Mouse (Mus musculus): ENCODE measurements around the gene Otulin. TPM values are rescaled to one million over a fixed set of nuclear protein-coding genes. Genes with fewer than 3 reads are reported as not detected.
A peak's percentile ranks its signal among the peaks of the same experiment; 100 is the strongest.

The Otulin gene
- total and polyA plus RNA-seq, 3 experiments = 65.5 to 70.6 TPM; not detected in 1

DNA sequence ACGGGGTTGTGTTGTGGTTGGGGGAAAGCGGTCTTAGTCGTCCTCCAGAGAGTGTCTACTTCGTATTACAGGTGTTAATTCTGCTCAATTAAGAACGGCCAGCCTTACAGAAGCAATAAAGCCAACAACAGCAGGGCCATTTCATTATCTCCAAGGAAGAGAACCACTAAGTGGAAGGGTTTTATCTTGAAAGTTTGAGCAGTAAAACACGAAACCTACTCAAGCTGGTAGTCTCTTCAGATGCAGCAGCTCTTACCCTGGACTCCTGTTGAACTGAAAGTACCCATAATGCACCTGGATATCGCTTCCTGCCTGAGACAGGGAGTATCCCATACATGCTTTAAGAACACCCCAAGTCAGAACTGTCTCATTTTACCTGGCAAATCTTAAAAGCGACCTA is 40.2 kb upstream of the Otulin start (continued):
- TF ChIP-seq ETS1 (IDR thresholded peaks at IDR 0.05; ENCODE audit: low read depth, low read length) (peak; percentile 67), E2F4 (IDR thresholded peaks at IDR 0.05; ENCODE audit: borderline replicate concordance, low read depth, low read length) (no peak), NRF1 (IDR thresholded peaks at IDR 0.05; ENCODE audit: insufficient read depth, low read depth, low read length, poor library complexity, severe bottlenecking) (no peak), JUND (IDR thresholded peaks at IDR 0.05; ENCODE audit: low read depth, low read length) (0 out of 2 replicates have a peak, but pooled peaks have one; percentile 70), GABPA (IDR thresholded peaks at IDR 0.05; ENCODE audit: low read depth, low read length) (no peak)

DNA sequence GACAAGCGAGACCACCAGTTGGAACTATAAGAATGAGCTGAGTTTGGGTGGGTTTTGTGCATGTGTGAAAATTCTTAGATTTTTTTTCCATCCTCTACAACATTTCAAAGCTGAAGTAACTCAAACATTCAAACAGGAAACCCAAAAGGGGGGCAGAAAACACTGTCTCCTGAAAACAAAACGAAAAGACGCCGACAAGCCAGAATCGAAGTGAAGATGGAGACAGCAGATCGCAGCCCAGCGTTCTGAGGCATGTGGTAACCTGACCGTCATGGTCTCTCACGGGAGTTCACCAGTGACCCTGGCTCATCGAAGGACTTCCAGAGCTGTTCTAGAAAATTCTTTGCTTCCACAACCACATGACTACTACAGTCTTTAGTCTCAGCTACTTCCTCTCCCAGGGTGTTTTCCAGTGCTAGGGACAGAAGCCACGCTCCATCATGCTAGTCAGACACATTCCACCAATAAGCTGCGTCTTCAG is 39.5 kb upstream of the Otulin start:
- H3K9ac ChIP-seq (ENCODE audit: control insufficient read depth, low read depth, low read length, poor library complexity, severe bottlenecking) = no peak overlapping the region
- no peak for TF ChIP-seq POLR2A (IDR thresholded peaks at IDR 0.05; ENCODE audit: control insufficient read depth in 1 of 2, insufficient read depth in 1 of 2, low read depth in 1 of 2, low read length in 2 of 2, poor library complexity in 1 of 2)
- no peak for TF ChIP-seq POLR2AphosphoS5 (IDR thresholded peaks at IDR 0.05; ENCODE audit: borderline replicate concordance, low read depth, low read length)
- no peak for TF ChIP-seq HCFC1 (IDR thresholded peaks at IDR 0.05; ENCODE audit: low read depth, low read length)
- TF ChIP-seq MXI1 (IDR thresholded peaks at IDR 0.05; ENCODE audit: low read depth, low read length) = no peak
- no peak for TF ChIP-seq SMC3 (IDR thresholded peaks at IDR 0.05; ENCODE audit: low read depth, low read length)
- no peaks in the 10 kb centered on the region for H3K27me3 ChIP-seq (ENCODE audit: control insufficient read depth in 1 of 2, insufficient read depth in 2 of 2, low read length in 2 of 2)
- H3K4me3 ChIP-seq (ENCODE audit: control insufficient read depth in 1 of 2, insufficient read depth in 1 of 2, low read depth in 2 of 2, low read length in 2 of 2) = no peak overlapping the region
- H3K27ac ChIP-seq (ENCODE audit: control insufficient read depth, low read depth, low read length) = peak overlapping the region; percentile 83; the same call in 1 of the 2 replicates
- no peak for DNase-seq (ENCODE audit: low read depth, low spot score)
- H3K4me1 ChIP-seq (ENCODE audit: control insufficient read depth in 1 of 2, insufficient read depth in 2 of 2, low read length in 2 of 2) = peaks cover 30 to 49% of the 10 kb centered on the region in 2 experiments
- H3K79me2 ChIP-seq (ENCODE audit: control insufficient read depth, insufficient read depth, low read length, poor library complexity) = no peaks in the 10 kb centered on the region; the same call in 1 of the 2 replicates
- H3K9me3 ChIP-seq (replicated peaks; ENCODE audit: insufficient read depth, low read length) = no peaks in the 10 kb centered on the region
- H3K36me3 ChIP-seq (ENCODE audit: control insufficient read depth in 1 of 2, insufficient read depth in 2 of 2, low read length in 2 of 2) = peaks cover 0 to 37% of the 10 kb centered on the region in 2 experiments; a peak in 2 of 4 replicates

DNA sequence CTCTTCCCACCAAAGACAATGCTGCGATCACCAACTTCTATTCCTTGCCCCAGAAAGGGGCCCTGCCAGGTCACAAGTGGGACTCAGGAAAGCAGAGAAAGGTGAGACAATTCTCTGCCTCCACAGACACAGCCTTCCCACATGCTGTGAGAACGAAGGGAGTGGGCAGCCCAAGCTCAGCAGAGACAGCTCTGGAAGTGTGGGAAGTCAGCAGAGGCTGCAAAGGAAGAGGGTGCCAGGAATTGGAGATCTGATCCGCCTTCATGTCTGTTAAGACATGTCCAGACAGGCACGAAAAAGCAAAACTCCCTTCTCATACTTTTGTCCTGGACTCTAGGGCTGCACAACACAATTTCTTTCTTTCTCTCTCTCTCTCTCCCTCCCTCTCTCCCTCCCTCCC is 38.8 kb upstream of the Otulin start:
- TF ChIP-seq RCOR1 (IDR thresholded peaks at IDR 0.05; ENCODE audit: low read depth, low read length) = no peak
- no peak for TF ChIP-seq TAL1 (IDR thresholded peaks at IDR 0.05; ENCODE audit: low read length)

DNA sequence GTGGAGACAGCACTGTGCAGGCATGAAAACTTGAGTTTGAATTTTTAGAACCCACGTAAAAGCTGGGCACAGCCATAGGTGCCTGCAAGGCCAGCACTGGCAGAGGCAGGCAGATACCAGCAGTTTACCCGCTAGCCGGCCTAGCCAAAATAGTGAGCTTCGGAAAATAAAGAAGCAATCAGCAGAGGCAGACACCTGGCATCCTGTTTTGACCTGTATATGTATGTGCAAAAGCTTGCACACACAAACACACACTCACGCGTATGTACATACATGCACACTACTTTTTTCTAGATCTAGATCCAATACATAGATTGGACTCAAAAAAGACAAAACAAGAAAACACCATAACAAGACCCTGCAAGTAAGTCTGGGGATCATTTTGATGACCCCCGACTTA is 38.1 kb upstream of the Otulin start:
- H3K79me2 ChIP-seq (ENCODE audit: control insufficient read depth, insufficient read depth, low read length, poor library complexity) = no peaks in the 10 kb centered on the region; the same call in 1 of the 2 replicates

More for the DNA sequence above, 38.8 kb upstream of the Otulin start:
- Histone ChIP-seq H3K4me3 (ENCODE audit: control insufficient read depth in 1 of 2, insufficient read depth in 1 of 2, low read depth in 2 of 2, low read length in 2 of 2) (no peak overlapping the region), H3K27me3 (ENCODE audit: control insufficient read depth in 1 of 2, insufficient read depth in 2 of 2, low read length in 2 of 2) (no peaks in the 10 kb centered on the region), H3K79me2 (ENCODE audit: control insufficient read depth, insufficient read depth, low read length, poor library complexity) (no peaks in the 10 kb centered on the region; the same call in 1 of the 2 replicates), H3K36me3 (ENCODE audit: control insufficient read depth in 1 of 2, insufficient read depth in 2 of 2, low read length in 2 of 2) (peaks cover 0 to 37% of the 10 kb centered on the region in 2 experiments; a peak in 2 of 4 replicates), H3K9me3 (replicated peaks; ENCODE audit: insufficient read depth, low read length) (no peaks in the 10 kb centered on the region), H3K4me1 (ENCODE audit: control insufficient read depth in 1 of 2, insufficient read depth in 2 of 2, low read length in 2 of 2) (peaks cover 30 to 49% of the 10 kb centered on the region in 2 experiments), H3K9ac (ENCODE audit: control insufficient read depth, low read depth, low read length, poor library complexity, severe bottlenecking) (no peak overlapping the region), H3K27ac (ENCODE audit: control insufficient read depth, low read depth, low read length) (no peak overlapping the region)
- no peak for DNase-seq (ENCODE audit: low read depth, low spot score)

More for the DNA sequence above, 38.1 kb upstream of the Otulin start:
- DNase-seq (ENCODE audit: low read depth, low spot score) = no peak
- H3K27me3 ChIP-seq (ENCODE audit: control insufficient read depth in 1 of 2, insufficient read depth in 2 of 2, low read length in 2 of 2) = no peaks in the 10 kb centered on the region
- TF ChIP-seq ZKSCAN1 (IDR thresholded peaks at IDR 0.05; ENCODE audit: low read depth, low read length) = no peak
- TF ChIP-seq JUND (IDR thresholded peaks at IDR 0.05; ENCODE audit: low read depth, low read length) = no peak
- no peak for TF ChIP-seq BHLHE40 (IDR thresholded peaks at IDR 0.05; ENCODE audit: borderline replicate concordance, low read depth, low read length)
- no peak for TF ChIP-seq ZC3H11A (IDR thresholded peaks at IDR 0.05; ENCODE audit: low read depth, low read length)
- no peak for TF ChIP-seq MYC (IDR thresholded peaks at IDR 0.05; ENCODE audit: low read depth, low read length)
- no peak for TF ChIP-seq MEF2A (IDR thresholded peaks at IDR 0.05; ENCODE audit: extremely low read depth, insufficient replicate concordance, low read depth, low read length, poor library complexity, severe bottlenecking)
- no peak for TF ChIP-seq CHD1 (IDR thresholded peaks at IDR 0.05; ENCODE audit: low read depth, low read length)
- TF ChIP-seq GATA1 (IDR thresholded peaks at IDR 0.05; ENCODE audit: low read depth, low read length) = no peak
- no peak for TF ChIP-seq MAX (IDR thresholded peaks at IDR 0.05; ENCODE audit: low read length)
- no peak for TF ChIP-seq ZMIZ1 (IDR thresholded peaks at IDR 0.05; ENCODE audit: low read depth, low read length)
- no peak overlapping the region for H3K9ac ChIP-seq (ENCODE audit: control insufficient read depth, low read depth, low read length, poor library complexity, severe bottlenecking)
- H3K36me3 ChIP-seq (ENCODE audit: control insufficient read depth in 1 of 2, insufficient read depth in 2 of 2, low read length in 2 of 2) = peaks cover 0 to 37% of the 10 kb centered on the region in 2 experiments; a peak in 2 of 4 replicates
- peaks cover 30 to 49% of the 10 kb centered on the region in 2 experiments for H3K4me1 ChIP-seq (ENCODE audit: control insufficient read depth in 1 of 2, insufficient read depth in 2 of 2, low read length in 2 of 2)
- no peak overlapping the region for H3K4me3 ChIP-seq (ENCODE audit: control insufficient read depth in 1 of 2, insufficient read depth in 1 of 2, low read depth in 2 of 2, low read length in 2 of 2)
- H3K27ac ChIP-seq (ENCODE audit: control insufficient read depth, low read depth, low read length) = peak overlapping the region; percentile 16; the same call in 1 of the 2 replicates
- no peaks in the 10 kb centered on the region for H3K9me3 ChIP-seq (replicated peaks; ENCODE audit: insufficient read depth, low read length)

Measured in MEL (cell line).